Mouse (Mus musculus) myocyte (in vitro differentiated cells): ENCODE results near the gene Ptdss2. TPM values are rescaled to one million over a fixed set of nuclear protein-coding genes. Genes with fewer than 3 reads are reported as not detected.

Source experiments
- H3K27me3 ChIP-seq: one replicate; pipeline ENCODE4 v1.6.1; 2011; ENCODE audit not compliant: control insufficient read depth, insufficient read depth, insufficient read length
- H3K36me3 ChIP-seq: one replicate; pipeline ENCODE4 v1.6.1; 2011; ENCODE audit not compliant: control insufficient read depth, insufficient read depth
- H3K4me2 ChIP-seq: one replicate; pipeline ENCODE4 v1.6.1; 2011; ENCODE audit warnings: low read depth, control low read depth
- H3K4me3 ChIP-seq: one replicate; pipeline ENCODE4 v1.5.1; 2011; ENCODE audit warnings: mild to moderate bottlenecking, control low read depth, moderate library complexity
- H3K79me2 ChIP-seq: one replicate; pipeline ENCODE4 v1.6.1; 2011; ENCODE audit not compliant: control insufficient read depth, insufficient read depth
- H3ac ChIP-seq: one replicate; pipeline ENCODE4 v1.6.1; 2011; ENCODE audit not compliant: control insufficient read depth, insufficient read length
- CEBPB ChIP-seq: IDR thresholded peaks from 2 replicates; pipeline ENCODE4 v1.6.1; 2011; ENCODE audit warnings: mild to moderate bottlenecking, moderate library complexity; ENCODE audit not compliant: poor library complexity, insufficient read depth, severe bottlenecking
- E2F4 ChIP-seq: IDR thresholded peaks from one replicate; pipeline ENCODE4 v1.6.1; 2011; ENCODE audit warnings: mild to moderate bottlenecking, control low read depth, moderate library complexity; ENCODE audit not compliant: insufficient read depth
- MAX ChIP-seq: IDR thresholded peaks from one replicate; pipeline ENCODE4 v1.6.1; 2011; ENCODE audit warnings: low read depth, mild to moderate bottlenecking, control low read depth
- MYOD1 ChIP-seq, 3 experiments: IDR thresholded peaks; one replicate each; pipeline ENCODE4 v1.6.1; 2011; ENCODE audit warnings: control low read depth in 2 of 3, low read depth in 2 of 3, mild to moderate bottlenecking in 2 of 3, moderate library complexity in 1 of 3; ENCODE audit not compliant: insufficient read length in 2 of 3, control insufficient read depth in 1 of 3
- MYOG ChIP-seq, 3 experiments: IDR thresholded peaks; one replicate each; pipeline ENCODE4 v1.6.1; 2011; ENCODE audit warnings: control low read depth in 2 of 3, low read depth in 2 of 3, mild to moderate bottlenecking in 2 of 3; ENCODE audit not compliant: insufficient read length in 2 of 3, control insufficient read depth in 1 of 3, insufficient read depth in 1 of 3
- POLR2A ChIP-seq: IDR thresholded peaks from one replicate; pipeline ENCODE4 v1.6.1; 2011; ENCODE audit warnings: low read depth, mild to moderate bottlenecking, control low read depth, moderate library complexity; ENCODE audit not compliant: insufficient read length
- POLR2AphosphoS2 ChIP-seq: IDR thresholded peaks from one replicate; pipeline ENCODE4 v1.6.1; 2011; ENCODE audit warnings: low read depth, control low read depth; ENCODE audit not compliant: insufficient read length
- REST ChIP-seq: IDR thresholded peaks from one replicate; pipeline ENCODE4 v1.6.1; 2011; ENCODE audit warnings: mild to moderate bottlenecking, control low read depth, moderate library complexity; ENCODE audit not compliant: insufficient read depth, insufficient read length
- SRF ChIP-seq: IDR thresholded peaks from one replicate; pipeline ENCODE4 v1.6.1; 2011; ENCODE audit warnings: low read depth; ENCODE audit not compliant: control insufficient read depth, insufficient read length
- TCF12 ChIP-seq: IDR thresholded peaks from one replicate; pipeline ENCODE4 v1.6.1; 2011; ENCODE audit warnings: mild to moderate bottlenecking, control low read depth; ENCODE audit not compliant: poor library complexity, insufficient read depth, severe bottlenecking
- TCF3 ChIP-seq: IDR thresholded peaks from one replicate; pipeline ENCODE4 v1.6.1; 2011; ENCODE audit warnings: low read depth, control low read depth; ENCODE audit not compliant: insufficient read length
- USF1 ChIP-seq: IDR thresholded peaks from one replicate; pipeline ENCODE4 v1.6.1; 2011; ENCODE audit warnings: low read depth, mild to moderate bottlenecking, control low read depth, moderate library complexity
- polyA plus RNA-seq: library from polyadenylated mRNA; unstranded; fragments of >200 nt; fragmentation: generic; extraction: Trizol; gene quantifications from one replicate; pipeline ENCODE4 v1.2.1, GENCODE M21; 2012; ENCODE audit warnings: missing spikeins

The Ptdss2 gene
- polyA plus RNA-seq, 1 experiment, result 28.0 TPM

DNA sequence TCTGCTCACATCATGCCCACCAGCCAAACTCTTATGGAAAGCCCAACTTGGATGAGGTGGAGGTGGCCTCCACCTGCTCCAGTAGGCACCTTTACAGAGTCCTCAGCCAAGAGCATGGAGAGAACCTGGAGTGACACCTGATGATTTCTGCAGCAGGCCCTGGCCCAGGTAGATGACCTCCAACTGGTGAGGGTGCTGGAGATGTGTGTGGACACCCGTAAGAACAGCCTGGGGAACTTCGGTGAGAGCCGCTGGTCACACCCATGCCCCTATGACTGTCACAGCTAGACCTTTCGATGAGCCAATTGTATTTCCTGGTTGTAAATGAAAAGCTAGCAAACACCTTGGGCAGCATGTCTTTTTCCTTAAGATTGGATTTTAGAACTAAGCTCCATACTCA is 75.9 kb downstream of the Ptdss2 start:
- no peak overlapping the region for H3K4me2 ChIP-seq
- H3ac ChIP-seq, result no peak overlapping the region
- no peaks in the 10 kb centered on the region for H3K79me2 ChIP-seq
- H3K36me3 ChIP-seq, result no peaks in the 10 kb centered on the region
- no peak overlapping the region for H3K4me3 ChIP-seq
- peaks cover 5% of the 10 kb centered on the region for H3K27me3 ChIP-seq
- TF ChIP-seq POLR2AphosphoS2 (no peak), MYOD1 (IDR thresholded peaks at IDR 0.05; ENCODE audit: control insufficient read depth in 1 of 3, insufficient read length in 2 of 3, low read depth in 2 of 3) (no peak), REST (no peak), POLR2A (no peak), CEBPB (no peak)

DNA sequence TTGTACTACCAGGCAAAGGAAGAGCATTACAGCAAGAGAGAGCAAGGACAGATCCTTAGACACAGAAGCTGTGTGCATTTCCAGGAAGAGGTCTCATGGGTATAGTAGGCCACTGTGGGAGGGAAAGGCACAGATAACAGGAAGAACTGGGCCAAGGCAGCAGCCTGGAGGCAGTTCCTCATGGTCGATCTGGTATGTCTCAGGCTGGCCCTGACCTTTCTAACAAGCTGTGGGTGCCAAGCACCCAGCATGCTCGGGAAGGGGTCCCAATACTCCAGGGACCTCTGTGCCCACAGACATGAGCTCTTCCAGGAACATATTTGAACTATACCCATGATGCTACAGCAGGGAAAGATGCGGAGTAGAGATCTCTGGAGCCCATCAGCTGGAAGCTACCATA is 82.4 kb downstream of the Ptdss2 start:
- Histone ChIP-seq H3K4me2 (no peak overlapping the region), H3ac (no peak overlapping the region), H3K36me3 (no peaks in the 10 kb centered on the region), H3K79me2 (no peaks in the 10 kb centered on the region), H3K27me3 (peaks cover 36% of the 10 kb centered on the region), H3K4me3 (no peak overlapping the region)
- TF ChIP-seq POLR2A (no peak), REST (no peak), POLR2AphosphoS2 (no peak), TCF3 (no peak), MYOD1 (IDR thresholded peaks at IDR 0.05; ENCODE audit: control insufficient read depth in 1 of 3, insufficient read length in 2 of 3, low read depth in 2 of 3) (no peak), MYOG (IDR thresholded peaks at IDR 0.05; ENCODE audit: control insufficient read depth in 1 of 3, insufficient read depth in 1 of 3, insufficient read length in 2 of 3, low read depth in 2 of 3) (no peak), CEBPB (no peak), SRF (no peak), E2F4 (no peak), TCF12 (no peak), USF1 (no peak), MAX (no peak)

DNA sequence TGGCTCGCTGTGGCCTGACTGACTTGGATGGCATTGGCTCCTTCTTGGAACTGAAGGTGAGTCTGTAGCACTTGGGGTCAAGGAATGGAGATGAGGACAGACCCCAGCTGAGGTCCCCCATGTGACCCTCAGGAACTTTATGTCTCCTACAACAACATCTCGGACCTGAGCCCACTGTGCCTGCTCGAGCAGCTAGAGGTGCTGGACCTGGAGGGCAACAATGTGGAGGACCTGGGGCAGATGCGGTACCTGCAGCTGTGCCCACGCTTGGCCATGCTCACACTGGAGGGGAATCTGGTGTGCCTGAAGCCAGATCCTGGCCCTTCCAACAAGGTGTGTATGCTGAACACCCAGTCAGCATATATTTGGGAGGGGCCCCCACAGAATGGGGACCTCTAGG is 83.3 kb downstream of the Ptdss2 start:
- no peaks in the 10 kb centered on the region for H3K79me2 ChIP-seq

DNA sequence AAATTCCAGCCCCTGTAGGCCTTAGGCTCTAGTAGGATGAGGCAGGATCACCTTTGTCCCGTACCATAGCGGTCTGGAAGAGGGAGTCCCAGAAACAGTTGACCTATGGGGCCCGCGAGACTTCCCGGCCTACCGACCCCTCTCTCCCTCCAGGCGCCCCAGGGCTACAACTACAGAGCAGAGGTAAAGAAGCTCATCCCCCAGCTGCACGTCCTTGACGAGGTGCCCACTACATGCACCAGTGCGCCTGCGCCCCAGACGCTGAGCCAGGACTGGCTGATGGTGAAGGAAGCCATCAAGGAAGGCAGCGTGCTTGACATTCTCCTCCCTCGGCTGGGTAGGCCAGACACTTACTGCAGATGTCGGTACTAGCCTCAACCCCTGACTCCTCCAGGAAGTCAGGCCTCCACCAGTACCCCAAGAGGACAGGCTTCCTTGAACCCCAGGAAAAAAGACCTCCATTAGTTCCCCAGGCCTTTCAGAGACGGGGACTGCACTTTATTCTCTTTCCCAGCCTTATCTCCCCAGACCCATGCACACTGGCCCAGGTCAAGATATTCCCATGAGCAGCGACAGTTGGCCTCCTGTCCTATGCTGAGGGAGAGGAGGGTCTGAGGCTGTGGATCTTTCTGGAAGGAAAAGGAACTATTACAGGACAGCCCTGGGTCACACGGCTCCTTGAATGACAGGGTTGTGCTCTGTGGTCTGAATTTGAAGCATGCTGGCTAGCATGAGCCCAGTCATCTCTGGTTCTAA is 84.2 kb downstream of the Ptdss2 start:
- H3K36me3 ChIP-seq, result no peaks in the 10 kb centered on the region
- peaks cover 54% of the 10 kb centered on the region for H3K27me3 ChIP-seq
- no peaks in the 10 kb centered on the region for H3K79me2 ChIP-seq
- TF ChIP-seq POLR2AphosphoS2 (no peak), REST (no peak), SRF (no peak), USF1 (no peak), MYOD1 (IDR thresholded peaks at IDR 0.05; ENCODE audit: control insufficient read depth in 1 of 3, insufficient read length in 2 of 3, low read depth in 2 of 3) (no peak), MAX (no peak), POLR2A (no peak), TCF3 (no peak), E2F4 (no peak), MYOG (IDR thresholded peaks at IDR 0.05; ENCODE audit: control insufficient read depth in 1 of 3, insufficient read depth in 1 of 3, insufficient read length in 2 of 3, low read depth in 2 of 3) (no peak), TCF12 (no peak), CEBPB (no peak)
- no peak overlapping the region for H3K4me3 ChIP-seq
- no peak overlapping the region for H3ac ChIP-seq
- H3K4me2 ChIP-seq, result no peak overlapping the region

More for the DNA sequence above, 83.3 kb downstream of the Ptdss2 start:
- Histone ChIP-seq H3K4me3 (no peak overlapping the region), H3ac (no peak overlapping the region), H3K4me2 (no peak overlapping the region), H3K27me3 (peaks cover 45% of the 10 kb centered on the region), H3K36me3 (no peaks in the 10 kb centered on the region)
- TF ChIP-seq CEBPB, result no peak
- no peak for TF ChIP-seq TCF12
- TF ChIP-seq MYOD1 (IDR thresholded peaks at IDR 0.05; ENCODE audit: control insufficient read depth in 1 of 3, insufficient read length in 2 of 3, low read depth in 2 of 3), result no peak
- no peak for TF ChIP-seq USF1
- no peak for TF ChIP-seq MAX
- TF ChIP-seq MYOG (IDR thresholded peaks at IDR 0.05; ENCODE audit: control insufficient read depth in 1 of 3, insufficient read depth in 1 of 3, insufficient read length in 2 of 3, low read depth in 2 of 3), result no peak
- no peak for TF ChIP-seq REST
- no peak for TF ChIP-seq SRF
- TF ChIP-seq POLR2A, result no peak
- no peak for TF ChIP-seq POLR2AphosphoS2
- TF ChIP-seq E2F4, result no peak
- no peak for TF ChIP-seq TCF3

Other genes starting within 250 kb of the Ptdss2 start
- 201 TPM for gene Psmd13, start 240.4 kb upstream of the Ptdss2 start, polyA plus RNA-seq
- 28.8 TPM for gene Sirt3, start 240.1 kb upstream of the Ptdss2 start, polyA plus RNA-seq
- gene Cox8b, start 221.9 kb upstream of the Ptdss2 start, polyA plus RNA-seq, result 534 TPM
- gene Nlrp6, start 201.5 kb upstream of the Ptdss2 start, polyA plus RNA-seq, result 0.01 TPM
- gene Pgghg, start 181.0 kb upstream of the Ptdss2 start, polyA plus RNA-seq, result 11.6 TPM
- 0.47 TPM for gene Ifitm5, start 172.1 kb upstream of the Ptdss2 start, polyA plus RNA-seq
- 0.12 TPM for gene Gm45717, start 166.4 kb upstream of the Ptdss2 start, polyA plus RNA-seq
- gene Ifitm2, start 166.4 kb upstream of the Ptdss2 start, polyA plus RNA-seq, result 493 TPM
- 19.9 TPM for gene Ifitm1, start 155.2 kb upstream of the Ptdss2 start, polyA plus RNA-seq
- 1,312 TPM for gene Ifitm3, start 111.6 kb upstream of the Ptdss2 start, polyA plus RNA-seq
- gene Ifitm6, start 104.5 kb upstream of the Ptdss2 start, polyA plus RNA-seq, result 4.4 TPM
- gene Gm17387, start 93.3 kb upstream of the Ptdss2 start, polyA plus RNA-seq, result not detected
- 0.46 TPM for gene B4galnt4, start 61.3 kb upstream of the Ptdss2 start, polyA plus RNA-seq
- gene Pkp3, start 44.2 kb upstream of the Ptdss2 start, polyA plus RNA-seq, result 0.25 TPM
- 4.8 TPM for gene Sigirr, start 21.8 kb upstream of the Ptdss2 start, polyA plus RNA-seq
- gene Ano9, start 4.6 kb upstream of the Ptdss2 start, polyA plus RNA-seq, result not detected
- 276 TPM for gene Rnh1, start 50.5 kb downstream of the Ptdss2 start, polyA plus RNA-seq
- 215 TPM for gene Hras, start 71.6 kb downstream of the Ptdss2 start, polyA plus RNA-seq
- 1.1 TPM for gene Lrrc56, start 71.8 kb downstream of the Ptdss2 start, polyA plus RNA-seq
- 0.10 TPM for gene Lmntd2, start 91.7 kb downstream of the Ptdss2 start, polyA plus RNA-seq
- 54.5 TPM for gene Rassf7, start 93.5 kb downstream of the Ptdss2 start, polyA plus RNA-seq
- 44.5 TPM for gene Phrf1, start 106.4 kb downstream of the Ptdss2 start, polyA plus RNA-seq
- 0.97 TPM for gene Irf7, start 144.1 kb downstream of the Ptdss2 start, polyA plus RNA-seq
- gene Cdhr5, start 154.4 kb downstream of the Ptdss2 start, polyA plus RNA-seq, result 0.07 TPM
- 0.68 TPM for gene Sct, start 156.8 kb downstream of the Ptdss2 start, polyA plus RNA-seq
- gene Drd4, start 169.6 kb downstream of the Ptdss2 start, polyA plus RNA-seq, result not detected
- 11.8 TPM for gene Deaf1, start 205.3 kb downstream of the Ptdss2 start, polyA plus RNA-seq
- gene Tmem80, start 205.4 kb downstream of the Ptdss2 start, polyA plus RNA-seq, result 12.5 TPM
- 0.44 TPM for gene Eps8l2, start 216.5 kb downstream of the Ptdss2 start, polyA plus RNA-seq